Mouse (Mus musculus): ENCODE data around the gene Abhd17c.

Abhd17c gene

DNA sequence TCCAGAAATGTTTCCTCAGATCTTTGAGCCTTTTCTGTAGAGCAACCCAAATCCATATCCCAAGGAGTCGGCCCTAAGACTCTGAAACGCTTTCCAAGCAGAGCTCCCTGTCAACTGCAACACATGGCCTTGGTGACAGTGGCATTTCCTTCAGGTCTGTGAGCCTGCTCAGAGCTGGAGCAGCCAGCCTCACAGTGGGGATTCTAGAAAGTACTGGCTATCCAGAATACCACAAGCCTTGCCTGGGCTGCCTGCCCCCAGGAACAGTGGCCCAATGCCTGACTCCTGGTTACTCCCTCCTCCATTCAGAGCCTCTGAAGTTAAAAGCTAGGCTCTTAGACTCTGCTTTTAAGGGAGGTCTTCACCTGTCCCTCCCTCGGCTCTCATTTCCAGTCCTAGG is 77.8 kb downstream of the Abhd17c start:
- no peak for DNase-seq (ENCODE audit: low spot score)

DNA sequence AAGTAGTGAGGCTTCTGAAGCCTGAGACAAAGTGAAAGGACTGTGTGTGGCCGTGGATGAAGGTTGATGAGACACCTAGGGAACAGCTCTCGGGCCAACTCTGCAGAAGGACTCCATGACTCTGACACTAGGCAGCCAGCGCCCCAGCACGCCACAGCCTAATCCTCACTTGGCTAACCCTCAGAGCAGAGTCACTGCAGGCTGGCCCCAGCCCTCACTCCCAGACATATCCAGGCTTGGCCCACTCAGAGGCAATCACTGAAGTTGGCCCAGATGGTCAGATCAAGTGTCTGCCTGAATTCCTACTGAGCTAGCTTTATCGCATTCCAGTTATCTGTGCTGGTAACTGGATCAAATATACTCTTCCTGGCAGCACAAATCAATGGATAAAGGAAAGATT is 82.8 kb downstream of the Abhd17c start:
- no peak for DNase-seq (ENCODE audit: low spot score)

DNA sequence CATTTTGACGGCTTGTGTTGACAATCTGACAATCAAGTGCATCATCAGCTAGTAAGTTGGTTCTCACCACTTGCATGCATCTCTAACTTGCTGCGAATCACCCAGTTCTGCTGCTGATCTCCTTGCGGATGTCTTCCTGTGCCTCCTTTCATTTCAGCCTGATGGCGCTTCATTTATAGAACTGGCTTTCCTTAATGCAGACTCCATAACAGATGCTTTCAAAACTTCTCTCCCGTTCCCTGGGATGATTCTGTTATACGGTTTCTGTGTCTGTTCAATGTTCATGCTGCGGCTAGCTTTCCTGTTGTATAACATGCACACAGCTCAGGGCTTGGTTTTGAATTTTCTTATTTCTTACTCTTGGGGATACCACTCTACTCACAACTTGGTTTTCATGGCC is 91.9 kb downstream of the Abhd17c start:
- DNase-seq (ENCODE audit: low spot score): no peak
